Mouse (Mus musculus) stomach, embryonic 16.5 days (tissue): Measurements from ENCODE around the gene Eva1a. TPM values are rescaled to one million over a fixed set of nuclear protein-coding genes. Genes with fewer than 3 reads are reported as not detected.
A peak's percentile ranks its signal among the peaks of the same experiment; 100 is the strongest.

Experiments
- ATAC-seq: fragments of 200-750 bp; cut with Nextera tagmentation; 2 replicates; pipeline ENCODE4 v1.8.0; 2017; ENCODE audit warnings: moderate number of reproducible peaks, moderate TSS enrichment; ENCODE audit not compliant: insufficient read depth, low FRiP score
- H3K27ac ChIP-seq: fragments of 300-500 bp; sonication (generic); 2 replicates; pipeline ENCODE4 v1.5.1; 2014; ENCODE audit warnings: low read length
- H3K27me3 ChIP-seq: fragments of 300-500 bp; sonication (generic); 2 replicates; pipeline ENCODE4 v1.6.1; 2014; ENCODE audit warnings: low read length, control low read depth, mixed read lengths; ENCODE audit not compliant: control insufficient read depth, insufficient read depth
- H3K36me3 ChIP-seq: fragments of 300-500 bp; sonication (generic); 2 replicates; pipeline ENCODE4 v1.6.1; 2014; ENCODE audit warnings: low read length; ENCODE audit not compliant: control insufficient read depth, insufficient read depth
- H3K4me1 ChIP-seq: fragments of 300-500 bp; sonication (generic); 2 replicates; pipeline ENCODE4 v1.6.1; 2014; ENCODE audit warnings: low read length, control low read depth, mixed read lengths; ENCODE audit not compliant: control insufficient read depth, insufficient read depth
- H3K4me2 ChIP-seq: fragments of 300-500 bp; sonication (generic); 2 replicates; pipeline ENCODE4 v1.6.1; 2014; ENCODE audit warnings: low read depth, low read length, mixed read lengths
- H3K4me3 ChIP-seq: fragments of 300-500 bp; sonication (generic); replicated peaks from 2 replicates; pipeline ENCODE4 v1.5.1; 2014; ENCODE audit warnings: mild to moderate bottlenecking, low read length
- H3K9ac ChIP-seq: fragments of 300-500 bp; sonication (generic); 2 replicates; pipeline ENCODE4 v1.6.1; 2014; ENCODE audit warnings: low read length
- H3K9me3 ChIP-seq: fragments of 300-500 bp; sonication (generic); replicated peaks from 2 replicates; pipeline ENCODE4 v1.6.1; 2016; ENCODE audit warnings: low read length, control low read depth; ENCODE audit not compliant: control insufficient read depth
- WGBS: fragments of 180-500 bp; shearing (Covaris S2); extraction: QIAGEN DNeasy Blood & Tissue Kit; methylation state at CpG from one replicate; pipeline ENCODE4 v1.1.7; 2014; 5-methylcytosine and 5-hydroxymethylcytosine counted together
- polyA plus RNA-seq: library from polyadenylated mRNA; unstranded; fragments of >200 nt; fragmentation: Nextera tagmentation; extraction: Ambion mirVana; gene quantifications from 2 replicates; pipeline ENCODE4 v1.2.1, GENCODE M21; 2015

Eva1a gene
- polyA plus RNA-seq, 1 experiment from 2014 or later, result 16.1 TPM

- H3K36me3 ChIP-seq, result no peaks in the 10 kb centered on the region
- H3K9me3 ChIP-seq, result no peaks in the 10 kb centered on the region
- peak overlapping the region; percentile 85 for H3K4me2 ChIP-seq
- under 1% methylated on average over 43 of the region's 50 CpGs for whole genome bisulfite sequencing
- ATAC-seq, result peak; percentile 72
- H3K27me3 ChIP-seq, result no peaks in the 10 kb centered on the region
- peak overlapping the region; percentile 80 for H3K9ac ChIP-seq
- H3K4me3 ChIP-seq, result peak overlapping the region; percentile 75
- H3K4me1 ChIP-seq, result peaks cover 19% of the 10 kb centered on the region
- peak overlapping the region; percentile 84 for H3K27ac ChIP-seq
Measured at GRCm38 (mm10) chr6:82041488-82042295, 849 bp downstream of the Eva1a start.

- no peaks in the 10 kb centered on the region for H3K36me3 ChIP-seq
- peaks cover 20% of the 10 kb centered on the region for H3K4me1 ChIP-seq
- no peaks in the 10 kb centered on the region for H3K9me3 ChIP-seq
- under 1% methylated on average over 35 of the region's 35 CpGs for WGBS
- H3K27ac ChIP-seq, result peak overlapping the region; percentile 84
- H3K27me3 ChIP-seq, result no peaks in the 10 kb centered on the region
- H3K9ac ChIP-seq, result peak overlapping the region; percentile 80
- peak overlapping the region; percentile 85 for H3K4me2 ChIP-seq
- ATAC-seq, result peak; percentile 54
- H3K4me3 ChIP-seq, result peak overlapping the region; percentile 75
Measured at GRCm38 (mm10) chr6:82042296-82043125, 1.7 kb downstream of the Eva1a start.

GRCm38 (mm10) chr6:82043634-82044033 lies 2.8 kb downstream of the Eva1a start:
- no peak for ATAC-seq
- H3K4me3 ChIP-seq, result peak overlapping the region; percentile 75
- H3K27ac ChIP-seq, result no peak overlapping the region
- 38% methylated on average over 4 of the region's 4 CpGs for WGBS
- H3K36me3 ChIP-seq, result no peaks in the 10 kb centered on the region
- H3K9me3 ChIP-seq, result no peaks in the 10 kb centered on the region
- peak overlapping the region; percentile 80; the same call in 1 of the 2 replicates for H3K9ac ChIP-seq
- H3K4me2 ChIP-seq, result peak overlapping the region; percentile 85
- H3K27me3 ChIP-seq, result no peaks in the 10 kb centered on the region
- H3K4me1 ChIP-seq, result peaks cover 25% of the 10 kb centered on the region

- no peak for ATAC-seq
- no peak overlapping the region for H3K9ac ChIP-seq
- no peak overlapping the region for H3K4me3 ChIP-seq
- H3K9me3 ChIP-seq, result no peaks in the 10 kb centered on the region
- H3K27me3 ChIP-seq, result no peaks in the 10 kb centered on the region
- no peak overlapping the region for H3K4me2 ChIP-seq
- no peaks in the 10 kb centered on the region for H3K36me3 ChIP-seq
- 55% methylated on average over 4 of the region's 4 CpGs for WGBS
- peaks cover 25% of the 10 kb centered on the region for H3K4me1 ChIP-seq
- H3K27ac ChIP-seq, result no peak overlapping the region
Measured at GRCm38 (mm10) chr6:82044509-82044908, 3.7 kb downstream of the Eva1a start.

- H3K27me3 ChIP-seq, result no peaks in the 10 kb centered on the region
- ATAC-seq, result no peak
- H3K4me2 ChIP-seq, result no peak overlapping the region
- no peak overlapping the region for H3K27ac ChIP-seq
- H3K4me3 ChIP-seq, result no peak overlapping the region
- no peak overlapping the region for H3K9ac ChIP-seq
- H3K4me1 ChIP-seq, result peaks cover 20% of the 10 kb centered on the region
- WGBS, result 31% methylated on average over 6 of the region's 6 CpGs
- H3K9me3 ChIP-seq, result no peaks in the 10 kb centered on the region
- no peaks in the 10 kb centered on the region for H3K36me3 ChIP-seq
Measured at GRCm38 (mm10) chr6:82047977-82048376, 7.1 kb downstream of the Eva1a start.

DNA sequence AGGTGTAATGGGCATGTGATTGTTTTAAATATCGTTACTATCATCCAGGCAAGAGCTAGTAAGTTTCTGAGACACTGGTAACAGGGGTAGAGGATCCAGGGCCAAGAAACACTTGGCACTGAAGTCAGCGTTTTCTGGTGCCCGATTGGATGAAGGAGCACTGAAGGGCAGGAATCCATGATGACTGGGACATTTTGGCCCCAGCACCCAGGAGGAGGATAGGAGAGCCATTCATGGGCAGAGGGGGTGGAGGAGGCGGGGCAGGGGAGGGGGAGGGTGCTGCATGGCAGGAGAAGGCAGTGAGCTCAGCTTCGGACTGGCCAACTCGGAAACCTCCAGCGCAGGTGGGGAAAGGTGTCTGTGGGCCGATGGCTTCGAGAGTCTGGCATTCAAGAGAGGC lies 9.4 kb downstream of the Eva1a start:
- Histone ChIP-seq H3K4me3 (no peak overlapping the region), H3K4me1 (peaks cover 17% of the 10 kb centered on the region), H3K27ac (no peak overlapping the region), H3K36me3 (no peaks in the 10 kb centered on the region), H3K9ac (no peak overlapping the region), H3K9me3 (no peaks in the 10 kb centered on the region), H3K4me2 (no peak overlapping the region), H3K27me3 (no peaks in the 10 kb centered on the region)
- WGBS, result 84% methylated on average over 9 of the region's 9 CpGs
- no peak for ATAC-seq

GRCm38 (mm10) chr6:82051569-82051968 lies 10.7 kb downstream of the Eva1a start:
- Histone ChIP-seq H3K4me2 (no peak overlapping the region), H3K4me3 (no peak overlapping the region), H3K27ac (no peak overlapping the region), H3K36me3 (no peaks in the 10 kb centered on the region), H3K9ac (no peak overlapping the region), H3K9me3 (no peaks in the 10 kb centered on the region), H3K27me3 (no peaks in the 10 kb centered on the region), H3K4me1 (peaks cover 7% of the 10 kb centered on the region)
- WGBS, result 79% methylated on average over 8 of the region's 8 CpGs
- no peak for ATAC-seq

GRCm38 (mm10) chr6:82052047-82052725 lies 11.3 kb downstream of the Eva1a start:
- ATAC-seq, result peak; percentile 57; the same call in 1 of the 2 replicates
- Histone ChIP-seq H3K4me1 (peaks cover 5% of the 10 kb centered on the region), H3K4me2 (no peak overlapping the region), H3K27me3 (no peaks in the 10 kb centered on the region), H3K4me3 (no peak overlapping the region), H3K36me3 (no peaks in the 10 kb centered on the region), H3K9me3 (no peaks in the 10 kb centered on the region), H3K27ac (no peak overlapping the region), H3K9ac (no peak overlapping the region)
- WGBS, result 70% methylated on average over 6 of the region's 6 CpGs
